Mouse (Mus musculus) MEL (cell line): Measurements from ENCODE around the gene Cotl1. TPM values are rescaled to one million over a fixed set of nuclear protein-coding genes. Genes with fewer than 3 reads are reported as not detected.
A peak's percentile ranks its signal among the peaks of the same experiment; 100 is the strongest.

ENCODE experiments used
- DNase-seq: peaks from one replicate; pipeline ENCODE4 v3.0.0; 2011; ENCODE audit warnings: low read depth, low spot score
- H3K27ac ChIP-seq: 2 replicates; pipeline ENCODE4 v1.5.1; 2012; ENCODE audit warnings: low read depth, mild to moderate bottlenecking, control low read depth, low read length, moderate library complexity; ENCODE audit not compliant: control insufficient read depth
- H3K27me3 ChIP-seq, 2 experiments: fragments of 150-350 bp in 1 of 2; sonication (generic) in 1 of 2; 2 replicates each; pipeline ENCODE4 v1.6.1; 2012; ENCODE audit warnings: low read length in 2 of 2, mild to moderate bottlenecking in 2 of 2, improper control_type of control experiment in 1 of 2, moderate library complexity in 1 of 2; ENCODE audit not compliant: insufficient read depth in 2 of 2, control insufficient read depth in 1 of 2
- H3K36me3 ChIP-seq, 2 experiments: 2 replicates each; pipeline ENCODE4 v1.6.1; 2012 to 2014; ENCODE audit warnings: low read length in 2 of 2, improper control_type of control experiment in 1 of 2, inconsistent platforms in 1 of 2, mild to moderate bottlenecking in 1 of 2; ENCODE audit not compliant: insufficient read depth in 2 of 2, control insufficient read depth in 1 of 2
- H3K4me1 ChIP-seq, 2 experiments: fragments of 150-350 bp in 1 of 2; sonication (generic) in 1 of 2; 2 replicates each; pipeline ENCODE4 v1.6.1; 2012; ENCODE audit warnings: low read length in 2 of 2, improper control_type of control experiment in 1 of 2, mild to moderate bottlenecking in 1 of 2; ENCODE audit not compliant: insufficient read depth in 2 of 2, control insufficient read depth in 1 of 2
- H3K4me3 ChIP-seq, 2 experiments: fragments of 150-350 bp in 1 of 2; sonication (generic) in 1 of 2; 2 replicates each; pipeline ENCODE4 v1.5.1; 2012; ENCODE audit warnings: low read depth in 2 of 2, low read length in 2 of 2, mild to moderate bottlenecking in 2 of 2, moderate library complexity in 2 of 2, control low read depth in 1 of 2, improper control_type of control experiment in 1 of 2; ENCODE audit not compliant: control insufficient read depth in 1 of 2, insufficient read depth in 1 of 2
- H3K79me2 ChIP-seq: 2 replicates; pipeline ENCODE4 v1.6.1; 2012; ENCODE audit warnings: mild to moderate bottlenecking, low read length, moderate library complexity; ENCODE audit not compliant: control insufficient read depth, poor library complexity, insufficient read depth
- H3K9ac ChIP-seq: 2 replicates; pipeline ENCODE4 v1.6.1; 2012; ENCODE audit warnings: low read depth, mild to moderate bottlenecking, control low read depth, low read length, moderate library complexity; ENCODE audit not compliant: control insufficient read depth, poor library complexity, severe bottlenecking
- H3K9me3 ChIP-seq: fragments of 150-350 bp; sonication (generic); replicated peaks from 2 replicates; pipeline ENCODE4 v1.6.1; 2012; ENCODE audit warnings: mild to moderate bottlenecking, low read length, improper control_type of control experiment, moderate library complexity; ENCODE audit not compliant: insufficient read depth
- BHLHE40 ChIP-seq: IDR thresholded peaks from 2 replicates; pipeline ENCODE4 v1.6.1; 2012; ENCODE audit warnings: low read depth, mild to moderate bottlenecking, inconsistent platforms, low read length, improper control_type of control experiment, borderline replicate concordance
- CHD2 ChIP-seq: IDR thresholded peaks from 2 replicates; pipeline ENCODE4 v1.6.1; 2011; ENCODE audit warnings: low read length, improper control_type of control experiment
- CTCF ChIP-seq, 3 experiments: IDR thresholded peaks in 2 of 3; conservative IDR thresholded peaks in 1 of 3; 2 replicates each; pipeline ENCODE4 v1.5.1; 2011 to 2012; ENCODE audit warnings: low read length in 3 of 3, low read depth in 2 of 3, mild to moderate bottlenecking in 2 of 3, improper control_type of control experiment in 1 of 3, inconsistent platforms in 1 of 3, mixed read lengths in 1 of 3, moderate library complexity in 1 of 3; ENCODE audit not compliant: control insufficient read depth in 1 of 3, insufficient read depth in 1 of 3, poor library complexity in 1 of 3, severe bottlenecking in 1 of 3
- E2F4 ChIP-seq: IDR thresholded peaks from 2 replicates; pipeline ENCODE4 v1.6.1; 2011; ENCODE audit warnings: low read depth, low read length, improper control_type of control experiment, borderline replicate concordance
- EP300 ChIP-seq, 2 experiments: IDR thresholded peaks; 2 replicates each; pipeline ENCODE4 v1.6.1; 2011; ENCODE audit warnings: improper control_type of control experiment in 2 of 2, low read length in 2 of 2, low read depth in 1 of 2, mild to moderate bottlenecking in 1 of 2
- GABPA ChIP-seq: IDR thresholded peaks from 2 replicates; pipeline ENCODE4 v1.6.1; 2012; ENCODE audit warnings: low read depth, mild to moderate bottlenecking, inconsistent platforms, low read length, improper control_type of control experiment, moderate library complexity
- JUND ChIP-seq: IDR thresholded peaks from 2 replicates; pipeline ENCODE4 v1.6.1; 2011; ENCODE audit warnings: low read depth, mild to moderate bottlenecking, improper control_type of control experiment, low read length
- MEF2A ChIP-seq: IDR thresholded peaks from 2 replicates; pipeline ENCODE4 v1.6.1; 2014; ENCODE audit warnings: low read depth, mild to moderate bottlenecking, inconsistent platforms, low read length, improper control_type of control experiment; ENCODE audit not compliant: poor library complexity, insufficient replicate concordance, severe bottlenecking; ENCODE audit errors: extremely low read depth
- MXI1 ChIP-seq: IDR thresholded peaks from 2 replicates; pipeline ENCODE4 v1.6.1; 2011; ENCODE audit warnings: mild to moderate bottlenecking, low read depth, low read length, improper control_type of control experiment
- MYB ChIP-seq: IDR thresholded peaks from 2 replicates; pipeline ENCODE4 v1.6.1; 2011; ENCODE audit warnings: mild to moderate bottlenecking, low read depth, low read length, improper control_type of control experiment
- MYC ChIP-seq: IDR thresholded peaks from 2 replicates; pipeline ENCODE4 v1.6.1; 2011; ENCODE audit warnings: low read depth, mild to moderate bottlenecking, low read length, improper control_type of control experiment, moderate library complexity
- NRF1 ChIP-seq: IDR thresholded peaks from 2 replicates; pipeline ENCODE4 v1.6.1; 2014; ENCODE audit warnings: low read depth, mild to moderate bottlenecking, inconsistent platforms, low read length, improper control_type of control experiment, moderate library complexity; ENCODE audit not compliant: poor library complexity, insufficient read depth, severe bottlenecking
- POLR2A ChIP-seq, 2 experiments: IDR thresholded peaks; 2 replicates each; pipeline ENCODE4 v1.6.1; 2011 to 2012; ENCODE audit warnings: low read length in 2 of 2, mild to moderate bottlenecking in 2 of 2, control low read depth in 1 of 2, improper control_type of control experiment in 1 of 2, low read depth in 1 of 2, moderate library complexity in 1 of 2; ENCODE audit not compliant: control insufficient read depth in 1 of 2, insufficient read depth in 1 of 2, poor library complexity in 1 of 2
- POLR2AphosphoS5 ChIP-seq: IDR thresholded peaks from 2 replicates; pipeline ENCODE4 v1.6.1; 2012; ENCODE audit warnings: low read depth, borderline replicate concordance, mild to moderate bottlenecking, inconsistent platforms, low read length, moderate library complexity, mixed read lengths
- RCOR1 ChIP-seq: IDR thresholded peaks from 2 replicates; pipeline ENCODE4 v1.6.1; 2012; ENCODE audit warnings: low read depth, mild to moderate bottlenecking, inconsistent platforms, low read length, improper control_type of control experiment
- SMC3 ChIP-seq: IDR thresholded peaks from 2 replicates; pipeline ENCODE4 v1.6.1; 2011; ENCODE audit warnings: low read depth, low read length, improper control_type of control experiment
- TBP ChIP-seq: IDR thresholded peaks from 2 replicates; pipeline ENCODE4 v1.8.0; 2011; ENCODE audit warnings: low read depth, low read length, improper control_type of control experiment
- TCF12 ChIP-seq: IDR thresholded peaks from 2 replicates; pipeline ENCODE4 v1.6.1; 2014; ENCODE audit warnings: low read depth, mild to moderate bottlenecking, inconsistent platforms, low read length, improper control_type of control experiment, moderate library complexity
- USF1 ChIP-seq: IDR thresholded peaks from 2 replicates; pipeline ENCODE4 v1.6.1; 2014; ENCODE audit warnings: low read depth, mild to moderate bottlenecking, inconsistent platforms, low read length, improper control_type of control experiment, moderate library complexity
- ZKSCAN1 ChIP-seq: IDR thresholded peaks from 2 replicates; pipeline ENCODE4 v1.6.1; 2012; ENCODE audit warnings: low read depth, mild to moderate bottlenecking, inconsistent platforms, low read length, improper control_type of control experiment, moderate library complexity
- ZNF384 ChIP-seq: IDR thresholded peaks from 2 replicates; pipeline ENCODE4 v1.6.1; 2012; ENCODE audit warnings: low read depth, mild to moderate bottlenecking, inconsistent platforms, low read length, improper control_type of control experiment
- polyA plus RNA-seq, 2 experiments: library from polyadenylated mRNA; stranded (reverse) in 1 of 2; unstranded in 1 of 2; fragments of >175 nt in 1 of 2; fragments of >200 nt in 1 of 2; gene quantifications; 2 replicates each; pipeline versions ENCODE4 v1.2.1 to v1.2.4; 2012; ENCODE audit warnings: low replicate concordance in 2 of 2, low read depth in 1 of 2; ENCODE audit not compliant: insufficient read length in 2 of 2, insufficient read depth in 1 of 2, missing spikeins in 1 of 2
- total RNA-seq: library from RNA; depleted of rRNA; stranded (reverse); fragments of 300-350 nt; gene quantifications from 2 replicates; pipeline ENCODE4 v1.2.3, GENCODE M21; 2012

The Cotl1 gene
- total and polyA plus RNA-seq, 3 experiments = 70.3 to 114 TPM; not detected in 1

- H3K4me3 ChIP-seq = peak overlapping the region; percentile 77 to 93
- H3K9ac ChIP-seq = peak overlapping the region; percentile 82
- no peak for TF ChIP-seq GABPA
- no peak for TF ChIP-seq CHD2
- TF ChIP-seq USF1 = no peak
- no peak for TF ChIP-seq MYB
- no peak for TF ChIP-seq MEF2A
- peak; percentile 0; the same call in 1 of the 2 replicates for TF ChIP-seq MXI1
- TF ChIP-seq, all 39 proteins: peak for 1
- Histone ChIP-seq H3K27ac (peak overlapping the region; percentile 48), H3K27me3 (no peaks in the 10 kb centered on the region), H3K36me3 (peaks cover 0 to 4% of the 10 kb centered on the region in 2 experiments; a peak in 2 of 4 replicates), H3K79me2 (peaks cover 4% of the 10 kb centered on the region; the same call in 1 of the 2 replicates), H3K9me3 (no peaks in the 10 kb centered on the region), H3K4me1 (peaks cover 0 to 8% of the 10 kb centered on the region in 2 experiments; a peak in 3 of 4 replicates)
- peak; percentile 48 for DNase-seq
Observed at GRCm38 (mm10) chr8:119777765-119778164, 62.6 kb downstream of the Cotl1 start.

DNA sequence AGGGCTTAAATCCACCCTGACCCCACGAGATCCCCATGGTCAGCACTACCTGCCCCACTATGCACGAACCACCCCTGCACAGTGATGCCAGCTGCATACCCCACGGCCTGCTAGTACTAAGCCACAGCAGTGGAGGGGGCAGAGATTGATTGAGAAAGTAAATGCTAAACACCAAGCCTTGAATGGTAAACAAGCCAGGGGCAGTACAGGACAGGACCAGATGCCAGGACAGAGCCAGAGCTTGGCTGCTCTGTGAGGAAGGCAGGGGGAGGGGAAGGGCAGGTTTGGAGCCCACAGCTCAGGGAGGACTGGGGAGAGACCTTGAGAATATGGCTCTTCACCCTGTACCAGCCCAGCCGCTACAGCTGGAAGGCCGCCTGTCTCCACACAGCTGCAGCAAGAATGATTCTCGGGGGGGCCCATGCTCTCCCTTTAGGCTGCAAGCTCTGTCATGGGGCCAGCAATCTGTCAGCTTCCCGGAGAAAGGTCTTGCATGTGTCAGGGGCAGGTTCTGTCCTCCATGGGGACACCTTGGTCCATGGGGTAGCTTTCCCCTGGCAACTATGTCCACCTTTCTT is 63.6 kb downstream of the Cotl1 start:
- Histone ChIP-seq H3K4me1 (peaks cover 0 to 8% of the 10 kb centered on the region in 2 experiments; a peak in 3 of 4 replicates), H3K9me3 (no peaks in the 10 kb centered on the region)
- TF ChIP-seq ZNF384 (no peak), USF1 (no peak), ZKSCAN1 (no peak), JUND (no peak), EP300 (IDR thresholded peaks at IDR 0.05; ENCODE audit: low read depth in 1 of 2, low read length in 2 of 2) (no peak), TCF12 (no peak), E2F4 (no peak), POLR2A (IDR thresholded peaks at IDR 0.05; ENCODE audit: control insufficient read depth in 1 of 2, insufficient read depth in 1 of 2, low read depth in 1 of 2, low read length in 2 of 2, poor library complexity in 1 of 2) (no peak), MYC (no peak), MEF2A (no peak), RCOR1 (no peak), CHD2 (no peak), SMC3 (no peak), BHLHE40 (no peak), GABPA (no peak), NRF1 (no peak), POLR2AphosphoS5 (no peak), CTCF (IDR thresholded peaks at IDR 0.05 in 2 of 3, conservative IDR thresholded peaks at IDR 0.05 in 1 of 3; ENCODE audit: control insufficient read depth in 1 of 3, insufficient read depth in 1 of 3, low read depth in 2 of 3, low read length in 3 of 3, poor library complexity in 1 of 3, severe bottlenecking in 1 of 3) (no peak), TBP (no peak)

More for the DNA sequence above, 63.6 kb downstream of the Cotl1 start:
- no peak for DNase-seq
- H3K79me2 ChIP-seq = peaks cover 4% of the 10 kb centered on the region; the same call in 1 of the 2 replicates
- peaks cover 0 to 4% of the 10 kb centered on the region in 2 experiments; a peak in 2 of 4 replicates for H3K36me3 ChIP-seq
- no peak overlapping the region for H3K27ac ChIP-seq
- H3K9ac ChIP-seq = no peak overlapping the region
- H3K4me3 ChIP-seq = no peak overlapping the region
- H3K27me3 ChIP-seq = no peaks in the 10 kb centered on the region
